Mouse (Mus musculus): Measurements from ENCODE around the gene Ift22.

Gene Ift22

DNA sequence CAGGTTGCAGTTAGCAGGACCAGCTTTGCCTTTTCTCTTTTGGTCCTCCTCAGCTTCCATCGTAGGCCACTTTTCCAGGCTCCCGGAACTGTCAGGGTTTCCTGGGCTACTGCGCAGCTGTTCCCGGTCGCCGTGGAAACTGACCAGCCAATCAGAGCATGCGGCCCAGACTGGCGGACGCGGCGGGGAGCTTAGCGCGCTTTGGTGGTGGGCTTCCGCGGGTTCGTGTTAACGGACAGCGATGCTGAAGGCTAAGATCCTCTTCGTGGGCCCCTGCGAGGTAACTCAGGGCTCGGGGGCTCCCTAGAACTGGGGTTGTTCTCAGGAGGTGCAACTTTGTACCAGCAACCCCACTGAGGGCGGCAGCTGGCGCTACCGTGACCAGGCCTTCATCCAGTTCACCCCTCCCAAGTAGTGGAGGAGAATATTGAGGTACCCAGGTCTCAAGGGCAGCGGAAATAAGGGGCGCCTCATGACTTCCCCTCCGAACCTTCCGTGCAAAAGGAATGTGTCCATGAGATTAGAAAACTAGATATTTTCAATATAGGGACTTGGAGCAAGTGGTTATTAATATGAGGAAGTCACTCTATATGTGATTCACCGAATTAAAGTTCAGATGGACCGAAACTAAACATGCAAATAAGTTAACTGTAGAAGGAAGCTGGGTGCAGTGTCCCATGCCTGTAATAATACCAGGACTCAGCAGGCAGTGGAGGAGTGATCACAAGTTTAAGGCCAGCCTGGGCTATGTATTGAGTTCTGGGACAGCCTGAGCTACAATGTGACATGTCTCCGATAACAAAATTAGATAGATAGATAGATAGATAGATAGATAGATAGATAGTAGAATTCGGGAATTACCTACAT is at the start of gene Ift22:
Ift22 (plus strand) TSS at position 160 of the 867 bp plus-strand sequence.
- DNase-seq, result peak; percentile 93 to 98

DNA sequence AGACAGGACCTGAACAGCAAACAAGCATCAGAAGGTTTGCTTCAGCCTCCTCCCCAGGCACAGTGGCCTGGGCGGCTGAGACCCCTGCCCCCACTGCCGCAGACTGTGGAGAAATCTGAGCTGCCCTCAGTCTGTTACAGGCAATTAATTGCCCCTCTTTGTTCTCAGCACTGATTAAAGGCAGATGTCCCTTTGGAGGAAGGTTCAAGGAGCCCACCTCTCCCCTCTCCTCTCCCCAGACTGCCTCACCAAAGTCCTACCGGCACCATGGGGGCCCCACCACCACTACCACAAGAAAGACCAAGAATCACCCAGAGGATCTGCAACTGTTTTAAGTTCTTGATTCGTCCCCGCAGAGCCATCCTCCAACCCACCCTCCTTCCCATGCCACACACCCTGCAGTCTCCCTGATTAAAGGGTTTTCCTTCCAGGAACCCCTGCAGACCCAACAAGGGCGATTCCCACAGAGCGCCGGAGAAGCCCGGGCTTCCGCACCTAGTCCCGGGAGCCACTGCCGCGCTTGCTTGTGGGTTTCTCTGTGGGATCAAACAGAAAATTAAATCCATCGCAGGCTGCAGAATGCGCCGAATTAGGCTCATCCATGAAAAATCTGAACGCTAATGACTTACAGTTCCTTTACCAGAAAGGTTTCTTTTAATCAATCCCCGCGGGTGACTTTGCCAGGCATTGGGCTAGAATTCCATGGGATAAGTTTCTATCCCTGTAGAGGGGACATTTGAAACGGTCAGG is 46.6 kb upstream of the Ift22 start:
- no peak for DNase-seq

DNA sequence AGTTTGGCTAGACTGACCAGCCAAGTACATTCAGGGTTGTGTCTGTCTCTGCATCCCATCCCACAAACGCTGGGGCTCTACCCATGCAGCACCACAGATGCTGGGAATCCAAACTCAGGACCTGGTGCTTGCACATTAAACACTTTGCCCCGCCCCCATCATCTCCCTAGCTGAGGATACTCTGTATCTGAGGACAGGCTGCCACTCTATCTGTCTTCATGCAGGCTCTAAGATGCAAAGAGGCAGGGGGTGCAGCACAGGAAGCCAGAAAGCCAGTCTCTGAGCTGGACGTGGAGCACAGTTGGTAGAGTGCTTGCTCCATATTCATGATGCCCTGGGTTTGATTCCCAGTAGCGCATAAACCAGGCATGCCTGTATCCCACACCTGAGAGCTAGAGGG is 45.1 kb upstream of the Ift22 start:
- DNase-seq, result no peak

DNA sequence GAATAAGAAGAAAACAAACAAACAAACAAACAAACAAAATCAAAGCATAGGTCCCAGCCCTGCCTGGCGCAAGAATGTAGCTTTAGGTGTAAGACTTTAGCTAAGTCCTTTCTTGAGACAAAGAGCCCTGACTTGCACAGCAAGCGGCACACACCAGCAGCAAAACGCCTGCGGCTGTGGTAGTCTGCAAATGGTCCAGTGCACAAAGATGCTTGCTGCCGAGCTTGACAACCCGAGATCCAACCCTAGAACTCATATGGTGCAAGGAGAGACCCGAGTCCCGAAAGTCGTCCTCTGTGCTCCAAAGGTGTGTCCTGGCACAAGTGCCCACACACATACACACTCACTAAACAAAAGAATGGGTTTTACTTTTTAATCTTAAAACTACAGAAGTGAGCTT is 44.7 kb upstream of the Ift22 start:
- no peak for DNase-seq

DNA sequence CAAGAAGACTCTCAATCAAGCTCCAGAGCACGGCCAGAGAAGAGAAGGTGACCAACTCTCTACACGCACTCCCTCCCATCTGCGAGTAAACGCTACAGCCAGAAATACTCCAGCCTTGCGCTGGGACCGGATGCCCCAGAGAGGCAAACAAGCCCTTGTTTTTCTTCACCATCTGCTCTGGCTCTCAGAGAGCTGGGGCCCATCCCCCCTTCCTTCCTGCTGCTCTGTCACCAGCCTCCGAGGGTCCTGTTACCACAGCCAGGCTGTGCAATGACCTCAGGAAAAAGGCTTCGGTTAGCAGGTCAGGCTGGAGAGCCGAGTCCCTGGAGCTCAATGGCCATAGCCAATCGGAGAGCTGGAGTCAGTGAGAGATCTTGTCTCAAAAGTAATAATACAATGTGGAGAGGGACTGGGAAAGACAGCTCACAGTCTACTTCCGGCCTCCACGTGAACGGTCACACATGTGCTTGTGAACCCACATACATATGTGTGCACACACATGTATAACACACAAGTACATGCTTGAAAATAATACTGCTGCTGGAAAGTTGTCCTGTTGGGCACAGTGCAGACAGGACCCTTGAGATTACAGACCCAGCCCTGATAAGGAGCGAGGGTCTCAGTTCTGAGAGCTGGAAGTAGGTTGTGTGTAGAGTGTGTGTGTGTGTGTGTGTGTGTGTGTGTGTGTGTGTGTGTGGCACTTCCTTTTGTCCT is 43.8 kb upstream of the Ift22 start:
- no peak for DNase-seq

DNA sequence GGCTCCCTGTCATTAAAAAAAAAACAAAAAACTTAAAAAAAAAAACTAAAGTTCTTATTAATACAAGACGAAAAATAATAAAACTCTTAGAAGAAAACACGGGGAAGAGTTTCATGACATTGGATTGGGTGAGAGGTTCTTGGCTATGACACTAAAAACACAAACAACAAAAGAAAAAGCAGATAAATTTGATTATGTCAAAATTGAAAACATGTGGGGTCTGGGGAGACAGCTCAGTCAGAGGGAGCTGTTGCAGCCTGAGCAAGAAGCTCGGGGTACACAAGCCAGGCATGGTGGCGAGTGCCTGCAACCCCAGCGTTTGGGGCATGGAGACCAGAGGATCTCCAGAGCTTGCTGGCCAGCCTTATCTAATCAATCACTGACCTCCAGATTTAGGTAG is 40.2 kb upstream of the Ift22 start:
- DNase-seq, result no peak

DNA sequence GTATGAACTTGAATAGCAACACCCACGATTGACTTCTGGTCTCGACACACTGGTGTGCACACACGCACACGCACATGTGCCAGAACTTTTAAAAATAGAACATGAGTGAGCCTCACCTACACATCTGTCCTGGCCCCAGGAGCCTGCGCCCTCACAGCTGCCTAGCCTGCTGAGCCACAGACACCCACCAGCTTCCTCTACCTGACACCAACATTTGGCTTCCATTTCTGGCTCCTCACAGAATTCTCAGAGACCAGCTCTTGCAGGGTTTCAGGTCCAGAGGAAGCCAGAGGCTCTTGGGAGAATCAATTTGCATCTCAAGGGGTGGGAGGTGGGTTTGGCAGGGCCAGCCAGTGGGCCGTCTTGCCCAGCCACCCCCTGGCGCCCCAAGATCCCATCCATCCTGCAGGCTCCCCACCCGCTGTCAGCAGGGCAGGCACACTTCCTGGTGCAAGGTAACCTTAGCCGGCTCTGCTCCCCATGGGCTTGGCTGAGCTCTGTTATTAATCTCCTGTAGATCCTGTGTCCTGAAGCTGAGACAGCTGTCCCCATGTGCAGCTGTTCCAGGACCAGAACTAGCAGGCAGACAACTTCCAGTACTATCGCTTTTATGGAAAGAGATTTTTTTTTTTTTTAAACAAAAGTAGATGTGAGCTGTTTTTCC is 38.4 kb upstream of the Ift22 start:
- DNase-seq, result no peak

DNA sequence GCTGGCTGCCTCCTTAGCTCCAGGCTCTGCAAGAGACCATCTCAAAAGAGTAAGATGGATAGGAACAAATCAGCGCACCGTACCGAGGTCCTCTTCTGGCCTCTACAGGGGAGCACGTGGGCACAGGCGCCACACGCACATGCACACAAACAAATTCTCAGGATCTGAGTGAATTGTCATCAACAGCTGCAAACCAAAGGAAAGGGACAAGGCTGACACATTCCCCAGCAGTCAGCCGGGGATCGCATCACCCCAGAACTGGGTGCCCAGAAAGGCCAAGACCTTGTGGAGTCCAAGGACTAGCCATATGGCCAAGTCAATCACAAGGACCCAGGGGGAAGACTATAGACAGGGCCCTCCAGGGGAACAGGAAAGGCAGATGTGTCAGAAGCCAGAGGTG is 35.5 kb upstream of the Ift22 start:
- DNase-seq, result no peak

DNA sequence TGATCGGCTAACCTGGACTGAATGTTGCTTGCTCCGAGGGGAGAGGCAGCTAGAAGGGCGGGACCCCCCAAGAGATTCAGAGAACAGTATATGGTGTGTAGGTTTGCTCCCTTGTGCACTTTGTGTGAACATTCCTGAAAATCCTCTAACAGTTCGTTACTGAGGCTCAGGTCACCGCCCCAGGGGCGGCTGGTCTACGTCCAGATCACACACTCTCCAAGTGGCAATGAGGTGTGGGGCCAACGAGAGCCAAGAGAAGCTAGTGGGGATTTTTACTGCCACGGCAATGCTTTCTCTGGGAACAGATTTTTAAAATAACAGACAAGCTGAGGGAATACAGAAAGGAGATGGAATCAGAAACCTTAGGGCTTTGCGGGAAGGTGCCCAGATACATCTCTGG is 33.7 kb upstream of the Ift22 start:
- DNase-seq, result no peak

DNA sequence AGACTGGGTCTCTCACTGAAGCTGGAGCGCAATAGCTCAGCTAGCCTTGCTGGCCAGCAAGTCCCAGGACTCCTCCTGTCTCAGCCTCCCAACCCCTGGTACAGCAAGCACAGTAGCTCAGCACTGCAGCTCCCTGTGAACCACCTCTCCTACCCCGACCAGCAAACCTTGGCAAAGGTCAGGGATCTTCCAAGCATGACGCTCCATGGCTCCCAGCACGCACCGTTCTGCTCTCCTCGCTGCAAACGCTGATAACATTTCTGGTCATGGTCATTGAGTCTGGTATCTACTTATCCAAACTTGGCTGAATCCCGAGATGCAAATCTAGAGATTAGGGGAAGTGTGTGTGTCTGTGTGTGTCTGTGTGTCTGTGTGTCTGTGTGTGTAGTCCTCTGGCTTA is 27.8 kb upstream of the Ift22 start:
- no peak for DNase-seq

DNA sequence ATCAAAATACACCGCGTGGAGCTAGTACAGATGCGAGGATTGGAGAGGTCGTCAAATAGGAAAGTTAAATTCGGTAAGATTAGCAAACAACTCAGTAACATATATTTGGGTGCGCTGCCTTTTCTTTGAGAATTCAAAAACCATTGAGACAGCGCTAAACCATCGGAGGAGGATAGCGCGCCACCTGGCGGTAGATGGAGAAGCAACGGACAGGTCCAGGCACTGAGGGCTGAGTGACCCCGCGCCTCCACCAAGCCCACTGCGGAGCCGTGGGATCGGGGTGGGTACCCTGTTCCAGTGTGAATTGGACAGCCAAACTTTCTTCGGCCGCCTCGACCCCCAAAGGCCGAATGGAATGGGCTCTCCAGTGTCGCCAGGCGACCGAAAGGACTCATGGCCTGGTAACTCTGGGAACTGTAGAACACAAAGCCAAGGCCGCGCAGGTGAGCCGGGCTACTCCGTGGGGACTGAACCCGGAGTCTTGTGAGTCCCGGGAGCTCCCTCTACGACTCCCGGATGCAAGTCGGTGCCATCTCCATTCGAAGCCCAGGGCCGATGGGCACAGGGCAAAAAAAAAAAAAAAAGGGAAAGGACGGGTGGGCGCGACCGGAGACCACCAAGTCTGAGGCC is 26.5 kb upstream of the Ift22 start:
- peak; percentile 76 to 82 for DNase-seq

DNA sequence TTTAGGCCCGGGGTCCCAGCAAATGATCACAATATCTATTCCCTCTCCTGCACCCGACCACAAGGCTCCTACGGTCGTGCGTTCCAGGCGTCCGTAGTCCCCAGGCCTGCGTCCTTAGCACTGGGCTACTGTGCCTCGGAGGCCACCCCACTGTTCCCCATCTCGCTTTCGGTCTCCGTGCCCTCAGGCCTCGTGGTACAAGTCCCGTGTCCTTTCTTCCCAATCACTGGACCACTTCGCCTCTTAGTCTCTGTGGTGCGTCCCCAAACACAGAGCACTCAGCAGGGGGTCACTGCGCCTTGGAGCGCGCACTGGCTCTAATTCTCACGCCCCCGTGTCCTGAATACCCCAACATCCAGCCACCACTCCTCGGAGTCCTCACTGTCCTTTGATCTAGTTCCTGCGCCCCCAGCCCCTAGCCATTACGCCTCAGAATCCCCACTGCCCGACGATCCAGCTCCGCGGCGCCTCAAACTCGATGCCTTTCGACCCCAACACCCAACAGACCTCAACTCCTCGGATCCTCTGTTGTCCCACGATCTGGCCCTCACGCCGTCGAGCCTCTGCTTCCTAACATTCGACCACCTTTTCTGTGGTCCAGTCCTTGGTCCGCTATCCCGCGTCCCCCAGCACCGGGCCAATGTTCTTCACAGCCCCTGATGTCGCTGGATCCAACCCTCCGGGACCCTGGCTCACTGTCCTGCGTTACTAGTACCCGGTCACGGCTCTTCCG is 25.7 kb upstream of the Ift22 start:
- DNase-seq, result no peak

DNA sequence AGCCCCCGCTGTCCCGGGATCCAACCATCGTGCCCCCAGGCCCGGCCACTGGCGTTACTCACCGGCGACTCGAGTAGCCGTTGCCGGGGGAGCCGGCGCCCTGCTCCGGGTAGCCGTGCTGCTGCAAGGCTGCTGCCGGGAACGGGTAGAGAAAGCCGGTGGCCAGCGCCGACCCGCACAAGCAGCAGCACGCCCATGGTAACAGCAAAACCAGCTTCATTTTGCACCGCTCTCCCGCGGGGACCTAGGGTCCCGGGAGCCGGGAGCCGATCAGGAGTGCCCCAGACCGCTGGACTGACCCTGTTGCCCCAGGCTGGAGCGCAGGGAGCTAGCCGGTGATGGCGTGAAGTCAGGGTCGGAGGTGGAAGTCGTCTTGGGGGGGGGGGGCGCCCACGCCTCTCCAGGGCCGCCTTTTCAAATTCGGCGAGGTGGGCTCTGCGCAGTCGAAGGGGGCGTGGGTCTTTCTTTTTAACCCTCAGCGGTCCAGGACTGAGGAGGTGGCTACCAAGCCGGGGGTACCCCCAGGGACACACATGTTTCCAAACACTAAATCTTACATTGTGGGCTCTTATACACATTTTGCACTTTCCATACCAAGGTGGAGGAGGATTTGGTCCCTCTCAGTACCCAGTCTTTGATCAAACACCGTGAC is 25.0 kb upstream of the Ift22 start, which contains the start of gene Col26a1:
Col26a1 (minus strand) TSS at position 422 of the 652 bp plus-strand sequence.
- DNase-seq, result no peak

DNA sequence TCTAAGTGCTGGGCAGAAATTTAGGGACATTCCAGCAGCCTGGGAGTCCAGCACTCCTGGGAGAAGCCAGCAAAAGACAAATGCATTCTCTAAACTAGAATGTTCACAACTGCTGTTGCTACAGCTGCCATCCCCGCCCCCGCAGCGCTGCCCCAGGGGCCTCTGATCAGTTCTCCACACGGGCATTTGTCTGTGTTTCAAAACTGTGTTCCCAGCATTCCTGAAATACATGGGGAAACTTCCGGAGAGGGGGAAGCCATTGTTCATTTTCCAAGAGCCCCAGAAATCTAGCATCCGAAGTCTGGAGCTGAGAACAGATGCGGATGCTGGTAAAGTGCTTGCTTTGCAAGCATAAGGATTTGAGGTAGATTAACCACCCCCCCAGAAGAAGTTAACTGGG is 21.0 kb upstream of the Ift22 start:
- DNase-seq, result no peak

DNA sequence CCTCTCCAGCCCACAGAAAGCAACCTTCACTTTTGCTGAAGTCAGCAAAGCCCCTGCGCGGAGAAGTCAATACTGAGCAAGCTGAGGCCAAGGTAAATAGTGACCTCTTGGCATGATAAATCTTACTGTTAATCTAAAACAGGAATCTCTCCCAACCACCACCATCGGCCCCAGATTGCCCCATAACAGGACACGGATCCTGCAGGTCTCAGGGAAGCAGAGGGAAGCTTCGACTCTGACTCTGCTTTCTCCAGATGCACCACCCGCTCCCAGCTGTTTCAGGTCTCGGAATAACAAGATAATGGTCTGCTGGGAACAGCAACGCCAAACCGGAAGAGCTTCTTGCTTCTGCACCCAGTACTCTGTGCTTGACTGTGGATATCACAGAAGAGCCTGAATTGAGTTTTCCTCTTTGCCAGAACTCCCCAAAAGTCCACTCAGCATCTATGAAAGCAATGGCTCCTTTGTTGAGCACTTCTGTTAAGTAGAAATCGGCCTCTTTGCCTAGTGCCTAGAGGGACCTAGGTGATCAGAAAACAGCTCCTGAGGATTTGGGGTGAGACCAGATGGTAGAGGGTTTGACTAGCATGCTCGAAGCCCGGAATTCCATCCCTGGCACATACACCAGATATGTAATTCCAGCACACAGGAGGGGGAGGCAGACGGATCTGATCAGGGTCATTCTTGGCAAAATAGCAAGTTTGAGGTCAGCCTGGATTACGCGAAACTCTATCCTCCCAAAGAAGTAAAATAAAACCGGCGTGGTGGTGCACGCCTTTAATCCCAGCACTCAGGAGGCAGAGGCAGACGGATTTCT is 19.2 kb upstream of the Ift22 start:
- no peak for DNase-seq

DNA sequence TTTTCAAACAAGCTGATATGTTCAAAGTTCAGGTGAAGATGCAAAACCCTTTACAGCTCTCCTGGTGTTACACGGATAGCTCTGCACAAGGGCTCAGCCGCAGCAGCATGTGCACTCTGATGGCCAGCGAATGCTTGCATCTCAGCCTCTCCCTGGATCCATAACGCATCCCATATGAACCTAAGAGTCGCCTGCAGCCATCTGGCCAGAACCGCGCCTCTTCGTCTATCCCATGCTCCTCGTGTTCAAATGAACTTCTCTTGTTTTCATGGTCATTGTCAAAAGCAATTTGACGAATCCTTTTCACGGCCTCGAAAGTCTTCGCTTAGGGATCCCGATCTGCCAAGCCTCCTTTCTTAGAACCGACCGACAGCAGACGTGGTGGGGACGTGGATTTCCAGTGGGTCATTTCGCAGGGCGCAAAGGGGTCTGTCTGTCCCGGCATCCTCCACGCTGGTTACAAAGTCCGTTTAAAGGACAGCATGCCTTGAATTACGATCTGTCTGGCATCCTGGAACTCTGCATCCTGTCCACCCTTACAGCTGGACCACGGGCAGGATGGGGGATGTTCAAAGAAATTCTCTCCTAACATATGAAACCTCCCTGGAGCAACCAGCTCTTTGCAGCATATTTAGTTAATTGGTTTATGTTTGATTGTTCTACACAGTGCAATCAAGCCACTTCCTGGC is 13.0 kb upstream of the Ift22 start:
- DNase-seq, result no peak

DNA sequence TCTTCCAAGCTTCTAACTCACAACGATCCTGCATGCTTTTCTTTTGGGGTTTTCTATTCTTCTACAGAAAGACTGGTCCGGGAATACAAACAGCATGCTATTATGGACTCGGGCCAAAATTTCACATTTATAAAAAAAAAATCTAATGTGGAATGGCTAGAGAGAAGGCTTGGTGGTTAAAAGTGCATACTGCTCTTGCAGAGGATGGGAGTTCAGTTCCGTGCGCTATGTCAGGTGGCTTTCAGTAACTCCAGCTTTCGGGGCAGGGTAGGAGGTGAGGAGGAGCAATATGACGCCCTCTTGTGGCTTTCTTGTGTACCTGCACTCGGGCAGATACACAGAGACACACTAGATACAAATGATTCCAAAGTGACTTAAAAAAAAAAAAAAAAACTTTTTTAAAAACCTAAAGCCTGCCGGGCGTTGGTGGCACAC is 12.4 kb upstream of the Ift22 start:
- DNase-seq, result no peak

DNA sequence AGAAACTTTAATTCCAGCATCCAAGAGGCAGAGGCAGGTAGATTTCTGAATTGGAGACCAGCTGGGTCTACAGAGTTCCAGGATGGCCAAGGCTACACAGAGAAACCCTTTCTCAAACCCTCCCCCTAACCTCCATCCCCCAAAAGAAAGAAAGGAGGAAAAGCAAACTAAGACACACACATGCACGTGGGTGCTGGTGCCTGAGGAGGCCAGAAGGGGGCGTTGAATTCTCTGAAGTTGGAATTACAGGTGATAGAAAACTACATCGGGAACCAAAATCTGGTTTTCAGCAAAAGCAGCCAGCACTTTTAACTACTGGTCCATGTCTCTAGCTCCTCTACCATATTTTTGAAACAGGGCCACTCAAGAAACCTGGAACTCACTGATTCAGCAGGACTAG is 3.3 kb upstream of the Ift22 start:
- no peak for DNase-seq

DNA sequence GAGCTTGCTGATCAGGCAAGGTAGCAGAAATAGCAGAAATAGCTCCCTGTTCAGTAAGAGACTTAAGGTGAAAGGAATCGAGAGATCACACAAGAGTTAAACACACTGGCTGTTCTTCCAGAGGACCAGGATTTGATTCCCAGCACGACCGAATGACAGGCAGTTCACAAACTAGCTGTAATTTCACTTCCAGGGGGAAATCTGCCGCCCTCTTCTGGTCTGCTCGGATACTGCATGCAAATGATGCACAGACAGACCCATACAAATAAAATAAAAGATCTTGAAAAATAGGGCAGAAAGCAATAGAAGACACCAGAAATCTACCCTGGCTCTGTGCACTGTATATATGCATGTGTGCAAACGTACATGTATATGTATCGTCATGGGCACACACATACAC is 2.3 kb upstream of the Ift22 start:
- DNase-seq, result peak in 1 of 2 experiments; percentile 20

DNA sequence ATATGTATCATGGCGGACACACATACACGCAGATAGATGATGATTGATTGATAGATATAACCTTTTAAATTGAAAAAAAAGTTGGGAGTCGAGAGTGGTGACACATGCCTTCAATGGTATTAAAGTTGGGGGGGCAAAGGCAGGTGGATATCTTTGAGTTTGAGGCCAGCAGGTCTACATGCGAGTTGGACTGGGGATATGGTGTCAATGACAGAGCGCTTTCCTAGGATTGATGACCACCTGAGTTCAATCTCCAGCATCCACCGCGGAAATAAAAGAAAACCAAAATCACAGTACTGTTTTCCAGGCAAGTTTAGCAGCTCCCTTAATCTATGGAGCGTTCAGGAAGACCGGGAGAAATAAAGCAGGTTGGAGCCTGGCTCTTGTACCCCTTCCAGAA is 363 bp upstream of the Ift22 start:
- DNase-seq, result no peak
